In the genomic region with DNA sequence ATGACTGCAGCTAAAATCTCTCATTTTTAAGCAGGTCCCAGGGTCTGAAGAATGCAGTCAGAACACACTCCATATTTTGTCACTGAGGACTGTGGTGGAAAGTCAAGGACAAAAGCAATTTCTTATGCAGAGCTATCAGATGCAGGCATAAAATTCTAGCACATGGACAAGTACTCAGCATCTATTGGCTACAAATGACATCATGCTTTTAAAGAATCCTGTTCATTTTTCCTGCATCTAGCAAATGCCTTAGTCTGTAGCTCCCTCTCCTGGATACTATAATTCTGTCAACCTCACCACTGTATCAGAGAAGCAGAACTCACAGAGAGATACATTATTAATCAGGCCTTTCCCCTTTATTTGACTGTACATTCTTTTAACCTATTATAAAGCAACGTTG, we compare ENCODE assay signal across 9 mouse cellular contexts.
DNase-seq lines count a peak whose midpoint lies in the region; ATAC-seq lines count a peak whose summit lies in the region.
"Had no signal": no experiment of that assay in that cellular context is flagged by ENCODE, and none has a peak within 500 bp of the region (broad histone marks: within the 10 kb centered on the region; RNA-seq: fewer than 3 reads in every experiment).

No protein-coding gene starts in this region.

- H3K4me3 ChIP-seq in heart, embryonic 15.5 days = no peak overlapping the region
- H3K4me3 ChIP-seq: limb, embryonic 15.5 days had no signal

- H3K9ac ChIP-seq in heart, embryonic 15.5 days = no peak overlapping the region
- H3K9ac ChIP-seq: limb, embryonic 15.5 days had no signal

- no peak overlapping the region for H3K27ac ChIP-seq in heart, embryonic 15.5 days
- H3K27ac ChIP-seq: limb, embryonic 15.5 days had no signal

- WGBS in heart, embryonic 15.5 days = 17% methylated on average over 1 of the region's 1 CpGs

- H3K4me2 ChIP-seq in heart, embryonic 15.5 days = no peak overlapping the region
- H3K4me2 ChIP-seq: limb, embryonic 15.5 days had no signal

- DNase-seq in heart, postnatal 25 days (ENCODE audit: low spot score) = no peak
- peak; percentile 53 for DNase-seq in CD4-positive helper T cell, adult 2 months (ENCODE audit: low read depth, low spot score)
- DNase-seq in cerebellum, adult 18-20 months = peak; percentile 56 to 67
- peak; percentile 66 to 91 for DNase-seq in left cerebral cortex, postnatal 14 days (ENCODE audit: low spot score in 2 of 2)
- DNase-seq in splenic B cell, adult 2 months (ENCODE audit: low read depth, low spot score) = peak; percentile 73
- DNase-seq in gastrocnemius, adult 8-10 months (ENCODE audit: low spot score in 2 of 2) = no peak

- intact Hi-C loops in heart, postnatal 25 days (cut with DNase I) = loop anchor here (1.0 to 2.0 kb wide), 2 partner anchors 193 to 242 kb away; partner anchors contain the start of genes Cdk5r1 and Psmd11
- intact Hi-C loops in left cerebral cortex, postnatal 14 days (cut with DNase I) = loop anchor here (1.0 to 5.0 kb wide), 2 partner anchors 193 to 242 kb away; partner anchors contain the start of genes Cdk5r1 and Psmd11

- no peaks in the 10 kb centered on the region for H3K27me3 ChIP-seq in heart, embryonic 15.5 days
- H3K27me3 ChIP-seq in splenic B cell, adult 2 months (ENCODE audit: control insufficient read depth, insufficient read depth, low read length, poor library complexity, severe bottlenecking) = no peaks in the 10 kb centered on the region
- H3K27me3 ChIP-seq: limb, embryonic 15.5 days had no signal

- H3K36me3 ChIP-seq in heart, embryonic 15.5 days = no peaks in the 10 kb centered on the region
- H3K36me3 ChIP-seq in splenic B cell, adult 2 months (ENCODE audit: control insufficient read depth, insufficient read depth, low read length, poor library complexity, severe bottlenecking) = no peaks in the 10 kb centered on the region
- H3K36me3 ChIP-seq: limb, embryonic 15.5 days had no signal

- H3K9me3 ChIP-seq in heart, embryonic 15.5 days (replicated peaks) = no peaks in the 10 kb centered on the region
- H3K9me3 ChIP-seq: limb, embryonic 15.5 days had no signal

- H3K4me1 ChIP-seq in heart, embryonic 15.5 days (replicated peaks) = no peaks in the 10 kb centered on the region
- H3K4me1 ChIP-seq: limb, embryonic 15.5 days had no signal

- 0 out of 2 replicates have a peak, but pooled peaks have one; percentile 27 for ATAC-seq in heart, embryonic 15.5 days (replicated peaks; ENCODE audit: insufficient number of reproducible peaks, insufficient read depth, low FRiP score, low read depth)
- peak; percentile 82 for ATAC-seq in granulocyte monocyte progenitor cell, adult 5-6 weeks (replicated peaks; ENCODE audit: poor library complexity, severe bottlenecking)

Comparison
In these comparisons a context has a peak if more than half of its experiments do, and no peak if none do; other contexts are left out.
1. DNase-seq: peak in CD4-positive helper T cell, adult 2 months (single experiment), cerebellum, adult 18-20 months (2 of 2), left cerebral cortex, postnatal 14 days (2 of 2) and splenic B cell, adult 2 months (single experiment); none in heart, postnatal 25 days (single experiment) and gastrocnemius, adult 8-10 months (0 of 2).